ENCODE assay signal across 17 mouse cellular contexts in genomic region chr14:47668096-47668495, GRCm38 (mm10).
"Had no signal": no experiment of that assay in that cellular context is flagged by ENCODE, and none has a peak within 500 bp of the region (broad histone marks: within the 10 kb centered on the region; RNA-seq: fewer than 3 reads in every experiment).

No protein-coding gene starts in this region.

- H3K4me2 ChIP-seq: lung, embryonic 15.5 days; midbrain, embryonic 11.5 days; midbrain, embryonic 13.5 days; midbrain, embryonic 15.5 days; neural tube, embryonic 12.5 days; stomach, embryonic 15.5 days had no signal

- DNase-seq: lung, adult 2 months; lung, postnatal 14 days; lung, postnatal 36 days; right cerebral cortex, postnatal 14 days; thymus, adult 2 months; thymus, postnatal 25 days; thymus, postnatal 4 days had no signal

- H3K27me3 ChIP-seq: lung, embryonic 15.5 days; megakaryocyte, embryonic 14.5 days; midbrain, embryonic 13.5 days; midbrain, embryonic 15.5 days; neural tube, embryonic 12.5 days; stomach, embryonic 15.5 days had no signal

- H3K4me3 ChIP-seq: lung, embryonic 15.5 days; megakaryocyte, embryonic 14.5 days; midbrain, embryonic 13.5 days; midbrain, embryonic 15.5 days; neural tube, embryonic 12.5 days; stomach, embryonic 15.5 days had no signal

- H3K9ac ChIP-seq: lung, embryonic 15.5 days; midbrain, embryonic 13.5 days; midbrain, embryonic 15.5 days; neural tube, embryonic 12.5 days; stomach, embryonic 15.5 days had no signal

- H3K4me1 ChIP-seq: lung, embryonic 15.5 days; midbrain, embryonic 13.5 days; midbrain, embryonic 15.5 days; neural tube, embryonic 12.5 days; stomach, embryonic 15.5 days had no signal

- H3K36me3 ChIP-seq: stomach, embryonic 15.5 days had no signal

- H3K9me3 ChIP-seq: lung, embryonic 15.5 days; megakaryocyte, embryonic 14.5 days; midbrain, embryonic 13.5 days; midbrain, embryonic 15.5 days; neural tube, embryonic 12.5 days; stomach, embryonic 15.5 days had no signal

- H3K27ac ChIP-seq: lung, embryonic 15.5 days; macrophage; midbrain, embryonic 13.5 days; midbrain, embryonic 15.5 days; neural tube, embryonic 12.5 days; stomach, embryonic 15.5 days; stomach, postnatal 0 days had no signal

- ATAC-seq: lung, postnatal 0 days; midbrain, embryonic 13.5 days; midbrain, embryonic 15.5 days had no signal
